Mouse (Mus musculus) cerebellum, adult 2 months (tissue): ENCODE results near the gene 2410004P03Rik.

ENCODE experiments used
- CTCF ChIP-seq: fragments of 200-500 bp; IDR thresholded peaks from 2 replicates; pipeline ENCODE4 v1.5.1; 2011; ENCODE audit warnings: low read depth, mild to moderate bottlenecking, control low read depth, low read length, moderate library complexity, borderline replicate concordance; ENCODE audit not compliant: insufficient read depth
- POLR2A ChIP-seq: fragments of 200-500 bp; IDR thresholded peaks from 2 replicates; pipeline ENCODE4 v1.6.1; 2011; ENCODE audit warnings: low read length, control low read depth, borderline replicate concordance; ENCODE audit not compliant: insufficient read depth

DNA sequence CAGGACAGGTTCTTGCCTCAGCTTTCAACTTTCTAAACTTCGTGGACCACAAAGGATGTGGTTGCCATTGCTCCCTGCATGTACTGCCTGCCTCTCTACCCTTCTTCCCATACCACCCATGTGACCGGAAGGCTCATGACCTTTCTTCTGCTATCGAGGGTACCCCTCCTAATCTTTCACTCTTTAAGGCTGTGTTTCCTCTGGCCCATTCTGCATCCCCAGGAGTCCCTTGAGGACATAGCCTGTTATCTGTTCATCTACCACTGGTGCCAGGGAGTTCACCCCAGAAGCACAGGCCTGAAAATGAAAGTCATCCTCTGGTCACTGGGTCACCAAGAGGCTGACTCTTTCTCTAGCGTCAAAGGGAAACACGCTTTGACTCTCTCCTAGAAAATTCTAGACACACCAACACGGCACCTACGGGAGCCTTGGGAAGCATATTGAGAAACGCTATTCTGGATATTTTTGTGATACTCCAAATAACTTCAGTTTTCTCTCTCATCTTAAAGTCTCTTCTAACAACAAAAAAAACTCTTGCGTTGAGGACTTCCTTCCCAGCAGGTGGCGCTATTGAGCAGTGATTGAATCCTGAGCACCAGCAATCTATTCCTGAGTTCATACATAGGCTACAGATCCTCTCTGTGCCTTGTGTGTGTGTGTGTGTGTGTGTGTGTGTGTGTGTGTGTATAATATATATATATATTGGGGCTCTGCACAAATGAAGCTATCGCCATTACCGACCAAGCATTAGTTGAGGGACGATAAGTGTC, 21.4 kb upstream of the 2410004P03Rik start:
- TF ChIP-seq POLR2A (no peak), CTCF (peak; percentile 64)
